Mouse (Mus musculus) testis, adult 2 months (tissue): Measurements from ENCODE around the gene Ptpro.

Experiments
- CTCF ChIP-seq: fragments of 200-500 bp; IDR thresholded peaks from 2 replicates; pipeline ENCODE4 v1.5.1; 2012; ENCODE audit warnings: low read depth, mild to moderate bottlenecking, inconsistent platforms, low read length, moderate library complexity; ENCODE audit not compliant: control insufficient read depth, insufficient read depth, insufficient replicate concordance
- POLR2A ChIP-seq: fragments of 200-500 bp; IDR thresholded peaks from 2 replicates; pipeline ENCODE4 v1.6.1; 2012; ENCODE audit warnings: low read depth, mild to moderate bottlenecking, inconsistent platforms, low read length, moderate library complexity; ENCODE audit not compliant: control insufficient read depth

DNA sequence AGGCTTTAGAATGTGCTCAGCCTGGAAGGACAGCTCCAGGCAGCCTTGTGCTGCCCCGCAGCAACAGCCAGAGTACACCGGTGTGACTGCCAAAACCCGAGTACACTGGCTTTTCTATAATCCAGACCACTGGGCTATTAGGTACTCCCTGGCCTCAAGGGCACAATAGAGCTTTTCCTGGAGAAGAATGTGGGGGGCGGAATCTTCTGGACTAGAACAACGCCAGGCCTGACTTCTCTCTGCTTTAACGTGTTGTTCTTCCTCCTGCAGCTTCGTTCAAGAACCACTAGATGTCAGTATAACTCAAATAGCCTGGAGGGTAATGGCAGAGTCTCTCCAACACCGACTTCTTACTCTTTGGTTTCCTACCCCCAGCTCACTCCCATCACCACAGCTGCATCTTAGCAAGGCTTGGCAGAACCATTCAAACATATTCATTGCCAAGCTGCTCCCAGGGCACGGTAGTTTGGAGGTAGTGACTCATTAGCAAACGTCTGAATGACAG lies 203.5 kb downstream of the Ptpro start:
- peak; percentile 38; the same call in 1 of the 2 replicates for TF ChIP-seq CTCF
- TF ChIP-seq POLR2A = no peak
